Mouse (Mus musculus): ENCODE measurements around the gene Fadd.

Fadd gene

GRCm38 (mm10) chr7:144529851-144530250 is 52.4 kb downstream of the Fadd start:
- no peak for DNase-seq

GRCm38 (mm10) chr7:144527723-144528221 is 54.5 kb downstream of the Fadd start:
- DNase-seq, result peak; percentile 15

All from kidney, postnatal 10 days (tissue).